Mouse (Mus musculus): ENCODE data around the gene Slc28a3. TPM values are rescaled to one million over a fixed set of nuclear protein-coding genes. Genes with fewer than 3 reads are reported as not detected.

The Slc28a3 gene
- polyA plus RNA-seq, 1 experiment from 2014 or later: not detected

- no peak overlapping the region for H3K4me2 ChIP-seq (replicated peaks)
- no peak overlapping the region for H3K27ac ChIP-seq
- H3K27me3 ChIP-seq (ENCODE audit: control insufficient read depth, insufficient read depth, low read length): no peaks in the 10 kb centered on the region
- DNase-seq (ENCODE audit: low spot score): no peak
- H3K9ac ChIP-seq: no peak overlapping the region
- H3K9me3 ChIP-seq (ENCODE audit: control insufficient read depth, low read length): no peaks in the 10 kb centered on the region
- ATAC-seq (ENCODE audit: low FRiP score): no peak
- no peaks in the 10 kb centered on the region for H3K4me1 ChIP-seq (replicated peaks; ENCODE audit: control insufficient read depth, insufficient read depth, low read length)
- H3K4me3 ChIP-seq (replicated peaks; ENCODE audit: low read length): no peak overlapping the region
- no peaks in the 10 kb centered on the region for H3K36me3 ChIP-seq (replicated peaks; ENCODE audit: control insufficient read depth, insufficient read depth)
- 94% methylated on average over 6 of the region's 6 CpGs for WGBS
These were observed 73.3 kb downstream of the Slc28a3 start for GRCm38 (mm10) chr13:58537232-58537915.

GRCm38 (mm10) chr13:58536466-58537231 is 74.0 kb downstream of the Slc28a3 start:
- Histone ChIP-seq H3K27me3 (ENCODE audit: control insufficient read depth, insufficient read depth, low read length) (no peaks in the 10 kb centered on the region), H3K9ac (no peak overlapping the region), H3K4me3 (replicated peaks; ENCODE audit: low read length) (no peak overlapping the region), H3K4me1 (replicated peaks; ENCODE audit: control insufficient read depth, insufficient read depth, low read length) (no peaks in the 10 kb centered on the region), H3K27ac (no peak overlapping the region), H3K36me3 (replicated peaks; ENCODE audit: control insufficient read depth, insufficient read depth) (no peaks in the 10 kb centered on the region), H3K9me3 (ENCODE audit: control insufficient read depth, low read length) (no peaks in the 10 kb centered on the region), H3K4me2 (replicated peaks) (no peak overlapping the region)
- DNase-seq (ENCODE audit: low spot score): no peak
- 78% methylated on average over 2 of the region's 2 CpGs for WGBS
- ATAC-seq (ENCODE audit: low FRiP score): no peak

- Histone ChIP-seq H3K9me3 (ENCODE audit: control insufficient read depth, low read length) (no peaks in the 10 kb centered on the region), H3K36me3 (replicated peaks; ENCODE audit: control insufficient read depth, insufficient read depth) (no peaks in the 10 kb centered on the region), H3K4me1 (replicated peaks; ENCODE audit: control insufficient read depth, insufficient read depth, low read length) (no peaks in the 10 kb centered on the region), H3K4me3 (replicated peaks; ENCODE audit: low read length) (no peak overlapping the region), H3K27me3 (ENCODE audit: control insufficient read depth, insufficient read depth, low read length) (no peaks in the 10 kb centered on the region), H3K9ac (no peak overlapping the region), H3K27ac (no peak overlapping the region), H3K4me2 (replicated peaks) (no peak overlapping the region)
- ATAC-seq (ENCODE audit: low FRiP score): no peak
- WGBS: 74% methylated on average over 2 of the region's 2 CpGs
- DNase-seq (ENCODE audit: low spot score): no peak
These were observed 75.4 kb downstream of the Slc28a3 start for GRCm38 (mm10) chr13:58535321-58535720.

GRCm38 (mm10) chr13:58534861-58535260 is 75.8 kb downstream of the Slc28a3 start:
- DNase-seq (ENCODE audit: low spot score) (no peak), ATAC-seq (ENCODE audit: low FRiP score) (no peak)
- H3K4me2 ChIP-seq (replicated peaks): no peak overlapping the region
- H3K4me3 ChIP-seq (replicated peaks; ENCODE audit: low read length): no peak overlapping the region
- no peaks in the 10 kb centered on the region for H3K9me3 ChIP-seq (ENCODE audit: control insufficient read depth, low read length)
- 75% methylated on average over 3 of the region's 3 CpGs for WGBS
- no peak overlapping the region for H3K9ac ChIP-seq
- H3K27me3 ChIP-seq (ENCODE audit: control insufficient read depth, insufficient read depth, low read length): no peaks in the 10 kb centered on the region
- H3K4me1 ChIP-seq (replicated peaks; ENCODE audit: control insufficient read depth, insufficient read depth, low read length): no peaks in the 10 kb centered on the region
- H3K27ac ChIP-seq: no peak overlapping the region
- H3K36me3 ChIP-seq (replicated peaks; ENCODE audit: control insufficient read depth, insufficient read depth): no peaks in the 10 kb centered on the region

GRCm38 (mm10) chr13:58534216-58534841 is 76.3 kb downstream of the Slc28a3 start:
- no peak overlapping the region for H3K9ac ChIP-seq
- no peaks in the 10 kb centered on the region for H3K9me3 ChIP-seq (ENCODE audit: control insufficient read depth, low read length)
- no peaks in the 10 kb centered on the region for H3K27me3 ChIP-seq (ENCODE audit: control insufficient read depth, insufficient read depth, low read length)
- WGBS: 79% methylated on average over 7 of the region's 7 CpGs
- ATAC-seq (ENCODE audit: low FRiP score): no peak
- no peaks in the 10 kb centered on the region for H3K4me1 ChIP-seq (replicated peaks; ENCODE audit: control insufficient read depth, insufficient read depth, low read length)
- no peak overlapping the region for H3K4me3 ChIP-seq (replicated peaks; ENCODE audit: low read length)
- H3K4me2 ChIP-seq (replicated peaks): no peak overlapping the region
- DNase-seq (ENCODE audit: low spot score): no peak
- H3K36me3 ChIP-seq (replicated peaks; ENCODE audit: control insufficient read depth, insufficient read depth): no peaks in the 10 kb centered on the region
- H3K27ac ChIP-seq: no peak overlapping the region

GRCm38 (mm10) chr13:58524581-58524980 is 86.1 kb downstream of the Slc28a3 start:
- Histone ChIP-seq H3K4me1 (replicated peaks; ENCODE audit: control insufficient read depth, insufficient read depth, low read length) (no peaks in the 10 kb centered on the region), H3K9me3 (ENCODE audit: control insufficient read depth, low read length) (no peaks in the 10 kb centered on the region), H3K36me3 (replicated peaks; ENCODE audit: control insufficient read depth, insufficient read depth) (no peaks in the 10 kb centered on the region), H3K4me3 (replicated peaks; ENCODE audit: low read length) (no peak overlapping the region), H3K27me3 (ENCODE audit: control insufficient read depth, insufficient read depth, low read length) (no peaks in the 10 kb centered on the region), H3K9ac (no peak overlapping the region), H3K27ac (no peak overlapping the region), H3K4me2 (replicated peaks) (no peak overlapping the region)
- no peak for DNase-seq (ENCODE audit: low spot score)
- ATAC-seq (ENCODE audit: low FRiP score): no peak
- 96% methylated on average over 3 of the region's 3 CpGs for WGBS

GRCm38 (mm10) chr13:58523761-58524117 is 86.9 kb downstream of the Slc28a3 start:
- Histone ChIP-seq H3K9ac (no peak overlapping the region), H3K27ac (no peak overlapping the region), H3K36me3 (replicated peaks; ENCODE audit: control insufficient read depth, insufficient read depth) (no peaks in the 10 kb centered on the region), H3K27me3 (ENCODE audit: control insufficient read depth, insufficient read depth, low read length) (no peaks in the 10 kb centered on the region), H3K4me3 (replicated peaks; ENCODE audit: low read length) (no peak overlapping the region), H3K9me3 (ENCODE audit: control insufficient read depth, low read length) (no peaks in the 10 kb centered on the region), H3K4me1 (replicated peaks; ENCODE audit: control insufficient read depth, insufficient read depth, low read length) (no peaks in the 10 kb centered on the region), H3K4me2 (replicated peaks) (no peak overlapping the region)
- WGBS: 83% methylated on average over 7 of the region's 7 CpGs
- ATAC-seq (ENCODE audit: low FRiP score) (no peak), DNase-seq (ENCODE audit: low spot score) (no peak)

GRCm38 (mm10) chr13:58523011-58523760 is 87.5 kb downstream of the Slc28a3 start:
- Histone ChIP-seq H3K36me3 (replicated peaks; ENCODE audit: control insufficient read depth, insufficient read depth) (no peaks in the 10 kb centered on the region), H3K9ac (no peak overlapping the region), H3K4me1 (replicated peaks; ENCODE audit: control insufficient read depth, insufficient read depth, low read length) (no peaks in the 10 kb centered on the region), H3K4me3 (replicated peaks; ENCODE audit: low read length) (no peak overlapping the region), H3K27ac (no peak overlapping the region), H3K27me3 (ENCODE audit: control insufficient read depth, insufficient read depth, low read length) (no peaks in the 10 kb centered on the region), H3K9me3 (ENCODE audit: control insufficient read depth, low read length) (no peaks in the 10 kb centered on the region), H3K4me2 (replicated peaks) (no peak overlapping the region)
- DNase-seq (ENCODE audit: low spot score): no peak
- ATAC-seq (ENCODE audit: low FRiP score): no peak
- 34% methylated on average over 20 of the region's 20 CpGs for WGBS

Measured in hindbrain, embryonic 14.5 days (tissue).